Mouse (Mus musculus): ENCODE data around the gene Hs6st1. TPM values are rescaled to one million over a fixed set of nuclear protein-coding genes. Genes with fewer than 3 reads are reported as not detected.

Hs6st1 gene
- total RNA-seq, 2 experiments from 2014 or later = 40.9 to 43.0 TPM

DNA sequence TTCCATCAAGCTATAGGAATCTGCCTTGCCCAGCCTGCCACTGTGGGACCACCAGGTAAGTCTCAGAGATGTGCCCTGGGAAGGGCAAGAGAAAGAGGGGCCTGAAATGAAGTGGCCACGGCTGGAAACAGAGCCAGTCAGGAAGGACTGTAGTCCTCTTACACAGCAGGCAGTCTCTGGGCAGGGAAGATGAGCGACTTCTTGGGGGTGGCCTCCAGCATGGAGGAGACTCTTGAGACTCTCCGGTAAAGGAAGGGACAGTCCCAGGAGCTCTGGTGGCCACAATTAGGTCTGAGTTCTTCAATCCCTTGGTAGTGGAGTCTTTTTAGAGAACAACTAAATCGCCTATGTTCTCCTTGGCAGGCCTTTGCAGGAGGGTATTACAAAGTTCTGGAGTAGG is 4.0 kb upstream of the Hs6st1 start:
- DNase-seq (ENCODE audit: extremely low spot score in 1 of 2, low spot score in 1 of 2) = no peak

DNA sequence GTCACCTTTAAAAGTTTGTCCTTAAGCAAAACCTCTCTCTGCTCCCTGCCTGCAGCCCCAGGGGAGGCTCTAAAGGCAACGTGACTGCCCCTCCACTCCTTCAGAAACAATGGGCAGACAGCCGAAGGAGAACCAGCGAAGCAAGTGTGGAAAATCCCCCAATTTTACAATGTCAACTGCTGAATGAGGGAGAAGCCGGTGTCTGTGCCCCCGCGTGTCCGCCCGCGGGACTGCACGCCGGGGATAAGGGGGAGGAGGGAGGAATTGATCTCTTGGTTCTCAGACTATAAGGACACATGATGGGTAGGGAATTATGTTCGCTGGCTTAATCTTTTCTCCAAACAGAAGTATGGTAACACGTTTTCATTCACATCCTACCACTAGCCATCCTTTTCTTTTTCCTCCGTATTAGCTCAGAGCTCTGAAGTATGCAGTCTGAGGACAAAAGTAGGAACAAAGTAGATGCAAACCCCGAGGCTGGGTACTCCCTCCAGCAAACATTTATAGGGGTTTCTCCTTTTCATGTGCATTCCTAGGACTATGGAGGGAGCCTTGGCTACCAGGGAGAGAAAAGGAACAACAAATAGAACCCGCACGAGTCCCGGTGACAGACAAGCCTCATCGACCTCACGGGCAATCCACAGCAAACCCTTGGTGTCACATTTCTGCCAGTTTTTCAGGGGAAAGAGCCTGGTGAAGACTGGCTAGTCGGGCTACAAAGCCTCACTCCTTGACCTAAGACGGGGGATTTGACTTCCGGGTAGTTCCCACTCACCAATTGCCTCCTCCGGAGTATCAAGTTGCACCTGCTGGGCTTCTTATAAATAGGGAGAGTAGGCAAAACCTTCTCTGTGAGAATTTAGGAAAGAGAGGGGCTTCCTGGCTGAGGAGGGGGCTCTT is 3.1 kb upstream of the Hs6st1 start:
- DNase-seq (ENCODE audit: extremely low spot score in 1 of 2, low spot score in 1 of 2) = peak; percentile 91 to 92

DNA sequence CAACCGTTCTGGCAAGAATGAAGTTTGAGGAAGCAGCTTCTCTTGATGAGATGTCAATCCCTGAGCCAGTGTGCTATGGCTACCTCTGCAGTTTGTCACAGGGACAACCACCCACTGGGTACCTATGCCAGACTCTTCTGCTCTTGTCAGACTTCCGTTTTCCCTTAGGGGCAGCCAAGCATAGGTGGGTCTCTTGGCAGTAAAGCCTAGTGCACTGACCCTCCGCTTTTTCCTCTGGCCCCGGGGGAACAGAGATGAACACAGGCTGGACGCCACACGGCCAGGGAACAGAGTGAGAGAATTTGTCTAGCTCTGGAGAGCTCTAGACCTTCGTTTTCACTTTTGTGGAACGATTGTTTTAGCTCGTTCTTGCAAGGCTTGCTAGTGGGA is 2.4 kb upstream of the Hs6st1 start:
- no peak for DNase-seq (ENCODE audit: extremely low spot score in 1 of 2, low spot score in 1 of 2)

DNA sequence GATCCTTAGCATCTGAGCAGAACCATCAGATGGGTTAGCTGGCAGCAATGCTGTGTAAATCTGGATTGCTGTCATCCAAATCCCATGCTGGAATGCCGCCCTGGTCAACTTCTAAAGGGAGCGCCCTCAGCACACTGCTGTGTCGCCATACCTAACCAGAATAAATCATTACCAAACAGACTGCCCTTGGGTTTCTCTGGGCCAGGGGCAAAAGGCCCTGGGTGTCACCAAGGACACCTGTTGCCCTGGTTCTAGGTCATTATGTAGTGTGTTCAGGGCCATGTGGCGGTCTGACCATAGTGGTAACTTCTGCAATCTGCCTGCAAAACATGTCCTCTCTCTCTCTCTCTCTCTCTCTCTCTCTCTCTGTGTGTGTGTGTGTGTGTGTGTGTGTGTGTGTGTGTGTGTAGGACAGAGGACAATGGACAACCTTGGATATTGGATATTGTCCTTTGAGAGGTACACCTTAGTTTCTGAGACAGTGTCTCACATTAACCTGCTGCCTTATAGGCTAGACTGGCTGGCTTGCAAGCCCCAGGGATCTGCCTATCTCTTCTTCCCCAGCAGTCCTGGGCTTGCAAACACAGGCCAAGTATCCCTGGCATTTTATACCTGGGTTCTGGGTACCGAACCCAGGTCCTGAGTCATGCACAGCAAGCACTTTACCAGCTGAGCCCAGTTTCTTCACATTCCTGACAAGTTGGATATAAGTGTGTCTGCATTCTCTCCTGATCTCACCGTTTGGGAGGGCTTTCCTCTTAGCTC is 1.8 kb upstream of the Hs6st1 start:
- DNase-seq (ENCODE audit: extremely low spot score in 1 of 2, low spot score in 1 of 2) = no peak

DNA sequence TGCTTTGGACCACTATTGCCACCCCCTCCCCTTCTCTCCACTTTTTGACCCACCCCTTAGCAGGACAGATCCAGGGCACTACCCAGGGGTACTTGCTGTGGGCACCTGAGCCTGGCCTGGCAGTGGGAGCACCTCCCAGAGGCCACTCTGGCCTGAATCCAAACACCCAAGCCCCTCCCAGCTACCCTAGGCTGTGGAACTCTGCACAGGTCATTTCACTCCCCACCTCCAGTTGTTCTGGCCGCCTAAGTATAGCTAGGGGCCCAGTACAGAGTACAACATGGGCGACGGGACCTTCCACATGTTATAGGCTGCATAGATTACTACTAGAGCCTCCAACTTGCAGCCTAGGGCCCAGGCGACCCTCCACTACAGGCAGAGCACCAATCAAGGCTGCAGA is 999 bp upstream of the Hs6st1 start:
- no peak for DNase-seq (ENCODE audit: extremely low spot score in 1 of 2, low spot score in 1 of 2)

DNA sequence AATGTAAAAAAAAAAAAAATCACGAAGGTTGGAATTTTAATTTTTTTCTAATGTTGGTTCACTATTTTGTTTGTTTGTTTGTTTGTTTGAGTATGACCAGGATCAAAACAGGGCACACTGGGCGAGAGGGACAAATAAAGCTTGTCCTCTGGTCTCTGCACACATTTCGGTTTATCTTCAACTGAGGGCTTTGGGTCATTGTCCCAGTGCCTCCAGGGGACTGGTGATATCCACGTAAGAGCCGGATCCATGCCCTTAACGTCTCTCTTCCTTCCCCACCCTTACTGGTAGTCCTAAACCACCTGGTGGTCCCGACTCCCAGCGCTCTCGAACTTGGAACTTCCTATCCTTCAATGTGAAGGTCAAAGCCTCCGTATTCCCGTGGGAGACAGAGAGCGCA is 589 bp upstream of the Hs6st1 start:
- no peak for DNase-seq (ENCODE audit: extremely low spot score in 1 of 2, low spot score in 1 of 2)

DNA sequence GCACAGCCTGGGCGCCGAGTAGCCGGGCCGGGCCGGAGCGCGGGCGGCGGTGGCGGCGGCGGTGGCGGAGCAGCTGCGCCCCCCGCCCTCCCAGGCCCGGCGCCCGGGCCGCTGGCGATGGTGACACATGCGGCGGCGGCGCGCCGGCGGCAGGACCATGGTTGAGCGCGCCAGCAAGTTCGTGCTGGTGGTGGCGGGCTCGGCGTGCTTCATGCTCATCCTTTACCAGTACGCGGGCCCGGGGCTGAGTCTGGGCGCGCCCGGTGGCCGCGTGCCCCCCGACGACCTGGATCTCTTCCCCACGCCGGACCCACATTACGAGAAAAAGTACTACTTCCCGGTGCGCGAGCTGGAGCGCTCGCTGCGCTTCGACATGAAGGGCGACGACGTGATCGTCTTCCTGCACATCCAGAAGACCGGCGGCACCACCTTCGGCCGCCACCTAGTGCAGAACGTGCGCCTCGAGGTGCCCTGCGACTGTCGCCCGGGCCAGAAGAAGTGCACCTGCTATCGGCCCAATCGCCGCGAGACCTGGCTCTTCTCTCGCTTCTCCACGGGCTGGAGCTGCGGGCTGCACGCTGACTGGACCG is 426 bp downstream of the Hs6st1 start:
- DNase-seq (ENCODE audit: extremely low spot score in 1 of 2, low spot score in 1 of 2) = peak; percentile 27 to 44

DNA sequence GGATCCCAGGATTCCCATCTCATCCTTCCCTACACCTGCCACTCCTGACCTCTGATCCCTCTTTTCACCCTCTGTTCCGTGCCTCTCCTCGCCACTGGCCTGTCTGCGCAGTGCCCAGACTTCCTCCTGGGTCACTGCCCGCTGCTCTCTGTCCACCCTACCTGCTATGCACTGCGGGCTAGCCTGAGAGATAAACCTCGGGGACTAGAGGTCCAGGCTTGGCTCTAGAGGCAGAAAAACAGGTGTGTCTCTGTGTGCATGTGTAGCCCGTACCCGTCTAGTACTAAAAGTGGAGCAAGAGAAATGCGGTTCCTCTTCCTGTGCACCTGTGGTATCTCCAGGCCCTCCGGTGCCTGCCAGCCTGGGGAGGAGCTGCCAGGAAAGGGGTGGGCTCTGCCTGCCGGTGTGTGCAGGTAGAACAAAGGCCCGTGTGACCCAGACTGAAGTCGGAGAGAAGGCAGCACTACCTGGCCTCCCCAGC is 1.1 kb downstream of the Hs6st1 start:
- DNase-seq (ENCODE audit: extremely low spot score in 1 of 2, low spot score in 1 of 2) = peak in 1 of 2 experiments; percentile 8

DNA sequence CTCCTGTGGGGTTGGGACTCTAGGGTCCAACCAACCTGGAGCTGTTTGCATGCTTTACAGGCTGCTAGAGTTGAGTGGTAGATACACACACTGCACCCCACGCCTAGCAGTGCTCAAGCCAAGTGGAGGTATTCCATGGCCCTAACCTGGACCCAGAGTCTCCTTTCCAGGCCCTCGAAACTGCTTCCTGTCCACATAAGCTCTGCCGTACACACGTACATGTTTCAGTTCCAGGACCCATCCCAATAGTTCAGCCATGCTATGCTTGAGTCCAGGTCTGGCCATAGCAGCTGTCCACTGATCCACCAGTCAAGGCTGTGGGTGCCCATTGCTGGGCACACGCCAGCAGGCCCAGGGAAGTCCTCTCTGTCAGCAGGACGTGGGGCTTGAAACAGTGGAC is 2.0 kb downstream of the Hs6st1 start:
- peak in 1 of 2 experiments; percentile 6 for DNase-seq (ENCODE audit: extremely low spot score in 1 of 2, low spot score in 1 of 2)

DNA sequence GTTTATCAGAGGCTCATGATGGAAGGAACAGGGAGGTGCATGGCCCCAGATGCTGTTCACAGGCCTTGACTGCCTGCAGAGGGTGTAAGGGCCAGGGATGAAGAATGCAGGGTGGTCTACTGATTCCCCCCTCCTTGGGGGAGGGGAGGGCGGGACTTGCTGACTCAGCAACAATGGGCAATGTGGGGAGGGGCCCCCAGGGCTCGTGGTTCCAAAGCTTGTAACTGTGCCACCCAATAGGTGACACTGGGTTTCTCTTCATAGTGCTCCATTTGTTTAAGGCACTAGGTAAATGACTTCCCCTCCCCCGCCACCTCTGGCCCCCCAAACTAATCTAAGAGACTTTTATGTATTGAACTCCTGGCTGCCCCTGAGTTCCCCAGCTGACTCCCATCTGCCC is 2.5 kb downstream of the Hs6st1 start:
- no peak for DNase-seq (ENCODE audit: extremely low spot score in 1 of 2, low spot score in 1 of 2)

DNA sequence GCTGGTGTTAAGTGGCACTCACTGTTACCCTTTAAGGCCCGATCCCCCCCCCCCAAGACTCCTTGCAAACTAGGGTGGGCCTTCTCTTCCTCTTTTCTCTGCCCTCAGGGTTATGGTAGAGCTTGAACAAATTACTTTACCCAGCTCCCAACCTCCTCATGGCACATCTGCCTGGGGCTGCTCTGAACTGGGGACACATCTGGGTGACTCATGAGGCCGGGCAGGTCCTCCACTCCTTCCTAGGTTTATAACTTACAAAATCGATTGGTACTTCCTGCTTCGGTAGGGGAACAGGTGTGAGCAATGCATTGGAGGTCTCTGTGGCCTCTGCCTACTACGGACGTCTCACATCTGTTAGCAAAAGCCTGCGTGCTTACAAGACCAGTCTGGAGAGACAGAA is 3.0 kb downstream of the Hs6st1 start:
- no peak for DNase-seq (ENCODE audit: extremely low spot score in 1 of 2, low spot score in 1 of 2)

DNA sequence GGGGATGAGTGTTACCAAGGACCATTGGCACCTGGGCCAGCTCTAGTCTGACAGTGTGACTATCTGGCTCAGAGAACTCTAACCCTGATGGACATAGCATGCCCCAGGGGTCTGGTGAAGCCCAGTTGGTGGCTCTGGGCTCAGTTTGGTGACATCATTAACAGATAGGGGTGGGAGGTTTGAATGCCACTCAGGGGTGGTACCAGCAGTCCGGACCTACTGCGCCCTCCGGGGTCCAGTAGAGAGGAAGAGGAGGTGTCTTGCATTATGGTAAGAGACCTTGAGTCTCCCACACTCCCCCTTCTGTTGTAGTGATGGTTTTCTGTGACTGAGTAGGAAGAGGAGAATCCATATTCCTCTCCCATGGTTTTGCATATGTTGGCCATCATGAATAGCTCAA is 3.4 kb downstream of the Hs6st1 start:
- DNase-seq (ENCODE audit: extremely low spot score in 1 of 2, low spot score in 1 of 2) = no peak

DNA sequence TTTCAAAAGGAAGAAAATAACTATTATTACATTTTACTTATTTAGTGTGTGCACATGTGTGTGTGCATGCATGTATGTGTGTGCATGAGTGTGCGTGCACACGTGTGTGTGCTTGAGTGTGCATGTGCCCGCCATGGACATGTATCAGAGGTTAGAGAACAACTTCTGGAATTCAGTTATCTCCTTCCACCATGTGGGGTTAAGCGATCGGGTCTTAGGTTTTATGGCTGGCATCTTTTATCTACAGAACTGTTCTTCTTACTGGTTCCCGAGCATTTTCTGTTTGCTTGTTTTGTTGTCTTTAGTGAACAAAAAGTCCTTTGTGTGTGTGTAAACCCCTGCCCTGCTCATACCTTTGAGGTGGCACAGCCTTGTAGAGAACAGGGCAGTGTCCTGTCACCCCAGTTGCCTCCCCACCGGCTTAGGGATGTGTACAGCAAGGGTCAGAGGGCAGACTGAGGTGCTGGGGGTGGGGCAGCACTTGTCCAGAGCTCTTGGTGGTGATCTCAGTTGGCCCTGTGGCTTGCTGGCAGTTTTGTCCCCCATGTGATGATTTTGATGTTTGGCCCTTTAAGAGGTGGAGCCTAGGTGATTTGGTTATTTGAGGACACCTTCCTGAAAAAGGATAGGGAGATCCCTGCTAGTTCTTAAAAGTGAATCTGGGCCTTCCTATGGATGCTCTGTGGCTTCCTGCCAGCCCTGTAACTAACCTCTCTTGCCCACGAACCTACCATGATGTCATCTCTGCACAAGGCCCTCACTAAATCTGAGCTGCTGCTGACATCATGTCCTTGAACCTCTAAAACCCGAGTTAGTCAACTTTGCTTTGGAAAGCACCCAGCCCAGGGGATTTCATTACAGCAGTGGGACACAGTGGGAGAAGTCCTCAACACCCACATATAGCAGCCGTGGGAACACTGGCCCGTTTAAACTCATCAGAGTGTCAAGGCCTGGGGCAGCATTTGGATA is 4.7 kb downstream of the Hs6st1 start:
- DNase-seq (ENCODE audit: extremely low spot score in 1 of 2, low spot score in 1 of 2) = no peak

DNA sequence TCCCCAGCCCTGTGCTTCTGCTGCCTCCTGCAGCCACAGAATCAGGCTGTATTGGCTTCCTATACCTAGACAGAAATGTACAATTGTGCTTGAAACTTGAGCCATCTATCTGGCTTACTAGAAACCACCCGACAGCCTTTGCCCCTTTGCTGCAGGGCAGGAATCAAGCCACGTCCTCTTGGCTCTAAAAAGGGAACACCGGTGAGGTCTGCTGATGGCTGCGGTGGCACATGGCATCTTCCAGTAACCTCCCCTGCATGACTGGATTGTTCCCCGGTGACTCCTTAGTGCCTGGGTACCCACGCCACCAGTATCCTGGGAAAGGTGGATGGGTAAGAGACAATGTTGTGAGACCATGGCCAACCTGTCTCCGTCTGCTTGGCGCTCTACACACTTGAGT is 5.4 kb downstream of the Hs6st1 start:
- no peak for DNase-seq (ENCODE audit: extremely low spot score in 1 of 2, low spot score in 1 of 2)

DNA sequence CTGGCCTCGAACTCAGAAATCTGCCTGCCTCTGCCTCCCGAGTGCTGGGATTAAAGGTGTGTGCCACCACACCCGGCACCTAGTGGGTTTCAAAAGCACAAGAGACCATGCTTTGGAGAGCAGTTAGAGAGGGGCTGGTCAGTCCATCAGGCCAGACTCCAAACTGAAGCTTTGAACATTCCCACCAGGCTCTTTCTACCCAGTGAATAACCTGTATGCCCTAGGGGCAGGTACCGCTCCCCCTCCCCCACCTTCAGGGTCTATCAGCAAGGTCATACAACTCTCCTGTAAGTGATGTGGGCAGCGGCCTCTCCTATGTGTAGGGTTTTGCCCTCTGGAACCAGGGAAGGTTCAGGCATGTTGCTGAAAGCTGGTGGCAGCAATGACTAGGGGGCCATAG is 6.0 kb downstream of the Hs6st1 start:
- no peak for DNase-seq (ENCODE audit: extremely low spot score in 1 of 2, low spot score in 1 of 2)

DNA sequence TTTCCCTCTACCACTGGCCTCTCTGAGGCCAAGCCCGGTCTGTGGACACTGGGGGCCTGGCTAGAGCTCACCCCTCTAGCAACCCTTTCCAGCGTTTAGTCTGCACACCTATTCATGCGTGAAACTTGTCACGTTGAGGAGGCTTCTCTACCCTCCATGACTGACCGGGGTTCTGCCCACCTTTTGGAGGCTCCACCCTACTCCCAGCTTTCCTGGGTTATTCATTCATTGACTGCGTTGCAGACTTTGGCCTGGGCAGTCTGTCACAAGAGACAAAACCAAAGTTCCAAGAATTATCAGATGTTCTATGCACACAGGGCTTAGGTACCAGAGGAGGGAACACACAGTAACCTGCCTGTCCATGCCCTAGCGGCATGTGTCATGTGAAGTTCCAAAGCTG is 6.8 kb downstream of the Hs6st1 start:
- no peak for DNase-seq (ENCODE audit: extremely low spot score in 1 of 2, low spot score in 1 of 2)

DNA sequence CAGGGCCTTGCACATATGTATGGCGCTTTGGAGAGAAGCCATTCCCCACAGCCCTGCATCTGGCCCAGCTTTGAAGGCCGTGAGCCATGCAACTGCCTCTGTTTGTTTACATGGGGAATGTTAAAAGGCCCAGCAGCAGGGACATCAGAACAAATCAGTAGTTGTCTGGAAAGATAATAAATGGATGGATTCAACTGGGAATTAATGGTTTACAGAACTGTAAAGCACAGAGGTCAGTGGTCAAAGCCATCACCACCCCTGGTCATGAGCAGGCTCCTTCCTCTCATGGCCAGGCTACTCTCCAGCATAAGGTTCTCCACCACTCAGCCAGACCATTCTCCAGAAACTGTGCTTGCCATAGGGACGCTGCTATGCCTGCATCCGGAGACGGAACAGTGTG is 7.5 kb downstream of the Hs6st1 start:
- DNase-seq (ENCODE audit: extremely low spot score in 1 of 2, low spot score in 1 of 2) = no peak

DNA sequence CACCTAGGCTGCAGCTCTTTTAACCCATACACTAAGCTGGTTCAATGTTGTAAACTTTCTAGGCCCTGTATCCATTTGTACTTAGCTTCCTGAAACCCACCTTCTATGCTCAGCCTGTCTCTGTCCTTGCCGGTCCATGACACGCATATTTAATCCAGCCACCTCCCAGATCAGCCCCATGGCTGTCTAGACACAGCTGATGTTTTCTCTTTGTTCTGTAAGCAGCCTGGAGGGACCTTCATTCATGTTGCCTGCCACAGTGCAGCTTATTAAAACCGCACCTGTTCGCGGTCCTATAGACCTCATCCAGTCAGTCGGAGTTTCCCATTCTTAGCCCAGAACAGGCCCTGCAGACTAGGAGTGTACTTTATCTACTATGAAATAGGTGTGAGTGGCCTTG is 8.9 kb downstream of the Hs6st1 start:
- no peak for DNase-seq (ENCODE audit: extremely low spot score in 1 of 2, low spot score in 1 of 2)

DNA sequence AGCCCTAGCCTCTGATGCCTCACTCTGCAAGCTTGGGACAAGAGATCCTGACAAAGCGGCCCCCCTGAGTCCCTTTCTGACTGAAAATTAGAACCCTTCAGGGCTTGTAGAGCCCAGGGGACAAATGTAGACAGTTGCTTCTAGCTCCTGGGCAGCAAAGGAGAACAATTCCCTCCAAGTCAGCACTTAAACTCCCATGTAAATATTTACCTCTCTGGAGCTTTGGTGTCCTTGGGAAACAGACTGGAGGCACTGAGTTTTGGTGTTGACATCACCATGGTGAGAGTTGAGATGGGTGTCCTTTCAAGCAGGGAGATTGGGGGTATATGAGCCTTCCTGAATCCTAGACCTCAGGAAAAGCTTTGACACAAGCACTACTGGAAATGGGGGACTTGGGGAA is 10.1 kb downstream of the Hs6st1 start:
- DNase-seq (ENCODE audit: extremely low spot score in 1 of 2, low spot score in 1 of 2) = no peak

DNA sequence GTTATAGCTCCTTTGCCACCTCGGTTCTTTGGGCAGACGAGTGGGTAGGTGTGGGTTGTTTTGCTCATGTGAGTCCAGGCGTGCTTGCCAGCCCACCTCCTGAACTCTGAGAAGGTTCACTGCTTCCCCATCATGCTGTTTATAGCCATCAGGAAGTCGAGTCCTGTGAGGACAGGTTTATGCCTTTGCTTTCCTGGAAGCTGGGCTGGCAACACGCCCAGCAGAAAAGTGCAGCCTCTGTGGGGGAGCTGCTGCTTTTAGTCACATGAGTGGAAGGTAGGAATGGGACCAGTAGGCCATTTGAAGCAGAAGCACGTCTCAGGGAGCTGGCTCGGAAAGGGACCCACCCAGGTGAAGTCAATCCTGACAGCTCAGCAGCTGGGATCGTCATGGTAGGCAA is 11.5 kb downstream of the Hs6st1 start:
- no peak for DNase-seq (ENCODE audit: extremely low spot score in 1 of 2, low spot score in 1 of 2)

Measured in layer of hippocampus, postnatal 25 days (tissue).